Mouse (Mus musculus): ENCODE data around the gene Creg2. TPM values are rescaled to one million over a fixed set of nuclear protein-coding genes. Genes with fewer than 3 reads are reported as not detected.

Gene Creg2
- polyA plus RNA-seq, 1 experiment from 2014 or later: 0.96 TPM

DNA sequence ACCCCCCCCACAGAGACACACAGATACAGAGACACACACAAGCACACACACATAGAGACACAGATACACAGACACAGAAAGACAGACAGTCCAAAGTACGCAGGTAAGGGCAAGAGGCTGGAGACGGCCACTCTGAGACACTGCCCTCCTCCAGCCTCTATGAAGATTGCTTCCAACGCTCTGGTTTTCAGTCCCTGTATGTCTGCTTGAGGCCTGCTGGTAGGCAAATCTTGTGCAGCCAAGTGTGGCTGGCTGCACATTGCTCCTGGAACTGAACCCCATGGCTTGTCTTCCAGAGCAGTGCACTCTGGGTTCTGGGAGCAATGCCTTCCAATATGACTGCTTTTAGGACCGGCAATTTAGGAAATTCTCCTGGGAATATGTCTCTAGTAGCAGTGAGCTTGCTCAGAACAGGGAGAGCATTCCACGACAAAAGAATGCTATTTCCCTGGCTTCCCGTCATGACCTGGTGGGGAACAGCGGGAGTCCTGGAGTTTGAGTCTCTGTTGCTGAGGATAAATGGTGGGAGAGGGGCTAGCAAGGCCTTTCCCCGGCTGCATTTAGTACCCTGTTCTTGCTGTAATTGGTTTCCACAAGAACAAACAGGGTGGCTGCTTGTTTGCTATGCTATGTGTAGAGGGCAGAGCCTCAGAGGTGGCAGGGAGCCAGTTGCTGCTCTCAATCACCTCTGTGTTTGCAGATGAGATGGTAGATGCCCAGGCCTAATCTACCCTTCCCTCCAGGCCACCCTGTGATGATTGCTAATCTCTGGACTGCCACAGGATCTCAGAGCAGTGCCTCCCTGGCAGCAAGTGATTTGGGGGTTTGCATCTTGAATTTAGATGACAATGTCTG lies 5.1 kb downstream of the Creg2 start:
- Histone ChIP-seq H3K4me3 (ENCODE audit: low read depth, low read length) (no peak overlapping the region), H3K36me3 (ENCODE audit: control insufficient read depth, insufficient read depth, low read length) (no peaks in the 10 kb centered on the region), H3K27ac (ENCODE audit: low read depth, low read length) (no peak overlapping the region), H3K4me1 (replicated peaks; ENCODE audit: control insufficient read depth, insufficient read depth, low read length) (no peaks in the 10 kb centered on the region; the same call in 1 of the 2 replicates), H3K9ac (ENCODE audit: low read depth, low read length) (no peak overlapping the region), H3K27me3 (ENCODE audit: control insufficient read depth, insufficient read depth, low read length) (peaks cover 7% of the 10 kb centered on the region; the same call in 1 of the 2 replicates), H3K4me2 (replicated peaks; ENCODE audit: low read depth, low read length) (no peak overlapping the region), H3K9me3 (ENCODE audit: control insufficient read depth, low read length) (no peaks in the 10 kb centered on the region)
- DNase-seq (ENCODE audit: low spot score) (no peak), ATAC-seq (ENCODE audit: low FRiP score) (no peak)
- WGBS: 51% methylated on average over 8 of the region's 8 CpGs

GRCm38 (mm10) chr1:39644333-39644732 lies 6.9 kb downstream of the Creg2 start:
- no peak for DNase-seq (ENCODE audit: low spot score)
- Histone ChIP-seq H3K9ac (ENCODE audit: low read depth, low read length) (no peak overlapping the region), H3K27me3 (ENCODE audit: control insufficient read depth, insufficient read depth, low read length) (no peaks in the 10 kb centered on the region), H3K9me3 (ENCODE audit: control insufficient read depth, low read length) (no peaks in the 10 kb centered on the region), H3K27ac (ENCODE audit: low read depth, low read length) (no peak overlapping the region), H3K4me3 (ENCODE audit: low read depth, low read length) (no peak overlapping the region), H3K4me2 (replicated peaks; ENCODE audit: low read depth, low read length) (no peak overlapping the region), H3K36me3 (ENCODE audit: control insufficient read depth, insufficient read depth, low read length) (no peaks in the 10 kb centered on the region), H3K4me1 (replicated peaks; ENCODE audit: control insufficient read depth, insufficient read depth, low read length) (no peaks in the 10 kb centered on the region)
- no peak for ATAC-seq (ENCODE audit: low FRiP score)
- 71% methylated on average over 1 of the region's 1 CpGs for WGBS

DNA sequence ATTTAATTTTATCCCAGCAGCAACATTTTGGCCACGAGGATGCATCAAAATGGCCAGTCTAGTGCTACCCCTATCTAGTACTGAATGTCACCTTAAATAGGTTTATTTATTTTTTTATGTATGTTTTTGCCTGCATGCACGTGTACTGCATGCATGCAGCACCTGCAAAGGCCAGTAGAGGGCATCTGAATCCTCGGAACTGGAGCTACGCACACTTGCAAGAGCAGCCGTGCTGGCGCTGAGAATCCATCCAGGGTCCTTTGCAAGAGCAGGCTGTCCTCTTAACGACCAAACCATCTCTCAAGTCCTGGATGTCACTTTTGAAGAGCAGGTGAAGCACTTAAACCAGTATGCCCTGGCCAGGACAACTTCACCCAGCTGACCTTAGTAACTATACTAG lies 9.6 kb downstream of the Creg2 start:
- WGBS: 87% methylated on average over 7 of the region's 7 CpGs
- H3K4me1 ChIP-seq (replicated peaks; ENCODE audit: control insufficient read depth, insufficient read depth, low read length): no peaks in the 10 kb centered on the region
- H3K4me3 ChIP-seq (ENCODE audit: low read depth, low read length): no peak overlapping the region

GRCm38 (mm10) chr1:39637139-39637538 lies 14.1 kb downstream of the Creg2 start:
- Histone ChIP-seq H3K9ac (ENCODE audit: low read depth, low read length) (no peak overlapping the region; the same call in 1 of the 2 replicates), H3K4me1 (replicated peaks; ENCODE audit: control insufficient read depth, insufficient read depth, low read length) (no peaks in the 10 kb centered on the region), H3K27me3 (ENCODE audit: control insufficient read depth, insufficient read depth, low read length) (no peaks in the 10 kb centered on the region), H3K9me3 (ENCODE audit: control insufficient read depth, low read length) (no peaks in the 10 kb centered on the region), H3K27ac (ENCODE audit: low read depth, low read length) (no peak overlapping the region), H3K4me2 (replicated peaks; ENCODE audit: low read depth, low read length) (no peak overlapping the region), H3K4me3 (ENCODE audit: low read depth, low read length) (no peak overlapping the region), H3K36me3 (ENCODE audit: control insufficient read depth, insufficient read depth, low read length) (no peaks in the 10 kb centered on the region)
- ATAC-seq (ENCODE audit: low FRiP score) (no peak), DNase-seq (ENCODE audit: low spot score) (no peak)
- WGBS: 62% methylated on average over 8 of the region's 8 CpGs

More for the DNA sequence above, 9.6 kb downstream of the Creg2 start:
- no peaks in the 10 kb centered on the region for H3K27me3 ChIP-seq (ENCODE audit: control insufficient read depth, insufficient read depth, low read length)
- ATAC-seq (ENCODE audit: low FRiP score) (no peak), DNase-seq (ENCODE audit: low spot score) (no peak)
- H3K9me3 ChIP-seq (ENCODE audit: control insufficient read depth, low read length): no peaks in the 10 kb centered on the region
- no peak overlapping the region for H3K4me2 ChIP-seq (replicated peaks; ENCODE audit: low read depth, low read length)
- no peak overlapping the region for H3K27ac ChIP-seq (ENCODE audit: low read depth, low read length)
- H3K9ac ChIP-seq (ENCODE audit: low read depth, low read length): no peak overlapping the region
- H3K36me3 ChIP-seq (ENCODE audit: control insufficient read depth, insufficient read depth, low read length): no peaks in the 10 kb centered on the region

DNA sequence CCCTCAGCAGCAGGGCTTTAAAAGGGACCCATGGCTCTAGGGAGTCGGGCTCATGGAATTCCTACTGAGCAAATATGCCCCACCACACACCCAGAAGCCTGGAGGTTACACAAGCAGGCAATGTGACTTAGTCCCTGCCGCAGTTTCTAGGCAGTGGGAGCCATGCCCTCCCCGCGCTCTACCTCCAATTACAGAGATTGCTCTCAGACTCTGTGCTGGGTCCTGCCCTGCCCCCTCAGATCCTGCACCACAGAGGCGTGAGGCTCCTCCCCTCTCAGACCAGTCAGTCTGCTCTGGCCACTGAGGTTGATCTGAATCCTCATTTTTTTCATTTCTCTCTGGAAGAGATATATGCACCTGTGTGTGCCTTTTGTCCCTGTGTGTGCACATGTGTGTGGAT lies 14.6 kb downstream of the Creg2 start:
- Histone ChIP-seq H3K9ac (ENCODE audit: low read depth, low read length) (no peak overlapping the region; the same call in 1 of the 2 replicates), H3K4me3 (ENCODE audit: low read depth, low read length) (no peak overlapping the region)

GRCm38 (mm10) chr1:39636196-39636595 lies 15.1 kb downstream of the Creg2 start:
- Histone ChIP-seq H3K4me1 (replicated peaks; ENCODE audit: control insufficient read depth, insufficient read depth, low read length) (no peaks in the 10 kb centered on the region), H3K27ac (ENCODE audit: low read depth, low read length) (no peak overlapping the region), H3K9me3 (ENCODE audit: control insufficient read depth, low read length) (no peaks in the 10 kb centered on the region), H3K4me2 (replicated peaks; ENCODE audit: low read depth, low read length) (no peak overlapping the region), H3K27me3 (ENCODE audit: control insufficient read depth, insufficient read depth, low read length) (no peaks in the 10 kb centered on the region), H3K4me3 (ENCODE audit: low read depth, low read length) (no peak overlapping the region), H3K9ac (ENCODE audit: low read depth, low read length) (no peak overlapping the region), H3K36me3 (ENCODE audit: control insufficient read depth, insufficient read depth, low read length) (no peaks in the 10 kb centered on the region)
- 32% methylated on average over 5 of the region's 5 CpGs for WGBS
- ATAC-seq (ENCODE audit: low FRiP score) (no peak), DNase-seq (ENCODE audit: low spot score) (no peak)

More for the DNA sequence above, 14.6 kb downstream of the Creg2 start:
- peak; percentile 47; the same call in 1 of the 2 replicates for ATAC-seq (ENCODE audit: low FRiP score)
- no peaks in the 10 kb centered on the region for H3K9me3 ChIP-seq (ENCODE audit: control insufficient read depth, low read length)
- peak; percentile 27 for DNase-seq (ENCODE audit: low spot score)
- 5% methylated on average over 5 of the region's 5 CpGs for WGBS
- no peaks in the 10 kb centered on the region for H3K27me3 ChIP-seq (ENCODE audit: control insufficient read depth, insufficient read depth, low read length)
- no peaks in the 10 kb centered on the region for H3K4me1 ChIP-seq (replicated peaks; ENCODE audit: control insufficient read depth, insufficient read depth, low read length)
- no peak overlapping the region for H3K27ac ChIP-seq (ENCODE audit: low read depth, low read length)
- H3K4me2 ChIP-seq (replicated peaks; ENCODE audit: low read depth, low read length): no peak overlapping the region
- no peaks in the 10 kb centered on the region for H3K36me3 ChIP-seq (ENCODE audit: control insufficient read depth, insufficient read depth, low read length)

DNA sequence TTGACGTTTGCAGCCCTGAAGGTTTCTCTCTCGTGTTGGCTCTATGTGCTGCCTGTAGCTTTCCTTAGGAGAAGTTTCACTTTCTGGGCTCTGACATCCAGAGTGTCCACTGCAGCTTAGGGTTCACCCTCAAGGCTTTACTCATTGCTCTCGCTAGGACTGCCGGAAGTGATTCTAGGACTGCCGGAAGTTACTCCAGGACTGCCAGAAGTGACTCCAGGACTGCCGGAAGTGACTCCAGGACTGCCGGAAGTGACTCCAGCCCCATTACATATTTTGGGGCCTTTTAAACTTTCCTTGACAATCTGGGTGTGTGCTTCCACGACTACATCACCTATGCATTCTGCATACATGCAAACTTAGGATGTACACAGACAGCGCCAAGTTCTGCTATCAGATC lies 22.7 kb downstream of the Creg2 start:
- no peaks in the 10 kb centered on the region for H3K36me3 ChIP-seq (ENCODE audit: control insufficient read depth, insufficient read depth, low read length)
- no peak overlapping the region for H3K4me3 ChIP-seq (ENCODE audit: low read depth, low read length)
- 89% methylated on average over 9 of the region's 9 CpGs for WGBS
- no peak overlapping the region for H3K9ac ChIP-seq (ENCODE audit: low read depth, low read length)
- no peaks in the 10 kb centered on the region for H3K4me1 ChIP-seq (replicated peaks; ENCODE audit: control insufficient read depth, insufficient read depth, low read length)
- no peaks in the 10 kb centered on the region for H3K9me3 ChIP-seq (ENCODE audit: control insufficient read depth, low read length)
- no peaks in the 10 kb centered on the region for H3K27me3 ChIP-seq (ENCODE audit: control insufficient read depth, insufficient read depth, low read length)
- H3K27ac ChIP-seq (ENCODE audit: low read depth, low read length): no peak overlapping the region
- H3K4me2 ChIP-seq (replicated peaks; ENCODE audit: low read depth, low read length): no peak overlapping the region
- ATAC-seq (ENCODE audit: low FRiP score) (no peak), DNase-seq (ENCODE audit: low spot score) (no peak)

GRCm38 (mm10) chr1:39625491-39625890 lies 25.8 kb downstream of the Creg2 start:
- ATAC-seq (ENCODE audit: low FRiP score): no peak
- Histone ChIP-seq H3K27ac (ENCODE audit: low read depth, low read length) (no peak overlapping the region), H3K36me3 (ENCODE audit: control insufficient read depth, insufficient read depth, low read length) (no peaks in the 10 kb centered on the region), H3K4me1 (replicated peaks; ENCODE audit: control insufficient read depth, insufficient read depth, low read length) (no peaks in the 10 kb centered on the region), H3K9me3 (ENCODE audit: control insufficient read depth, low read length) (no peaks in the 10 kb centered on the region), H3K4me3 (ENCODE audit: low read depth, low read length) (no peak overlapping the region), H3K4me2 (replicated peaks; ENCODE audit: low read depth, low read length) (no peak overlapping the region), H3K27me3 (ENCODE audit: control insufficient read depth, insufficient read depth, low read length) (no peaks in the 10 kb centered on the region), H3K9ac (ENCODE audit: low read depth, low read length) (no peak overlapping the region)
- DNase-seq (ENCODE audit: low spot score): no peak
- 82% methylated on average over 3 of the region's 3 CpGs for WGBS

- Histone ChIP-seq H3K4me3 (ENCODE audit: low read depth, low read length) (no peak overlapping the region), H3K27me3 (ENCODE audit: control insufficient read depth, insufficient read depth, low read length) (no peaks in the 10 kb centered on the region), H3K4me2 (replicated peaks; ENCODE audit: low read depth, low read length) (no peak overlapping the region), H3K4me1 (replicated peaks; ENCODE audit: control insufficient read depth, insufficient read depth, low read length) (no peaks in the 10 kb centered on the region), H3K9me3 (ENCODE audit: control insufficient read depth, low read length) (no peaks in the 10 kb centered on the region), H3K9ac (ENCODE audit: low read depth, low read length) (no peak overlapping the region), H3K27ac (ENCODE audit: low read depth, low read length) (no peak overlapping the region), H3K36me3 (ENCODE audit: control insufficient read depth, insufficient read depth, low read length) (no peaks in the 10 kb centered on the region)
- DNase-seq (ENCODE audit: low spot score): no peak
- whole genome bisulfite sequencing: 33% methylated on average over 1 of the region's 1 CpGs
- no peak for ATAC-seq (ENCODE audit: low FRiP score)
Observed at GRCm38 (mm10) chr1:39623729-39624128, 27.5 kb downstream of the Creg2 start.
